Mouse (Mus musculus) forebrain, embryonic 12.5 days (tissue): ENCODE measurements around the gene Lrriq4. TPM values are rescaled to one million over a fixed set of nuclear protein-coding genes. Genes with fewer than 3 reads are reported as not detected.

Experiments used
- polyA plus RNA-seq: library from polyadenylated mRNA; unstranded; fragments of >200 nt; fragmentation: Nextera tagmentation; extraction: Ambion mirVana; gene quantifications from 2 replicates; pipeline ENCODE4 v1.2.1, GENCODE M21; 2016

The Lrriq4 gene
- polyA plus RNA-seq, 1 experiment from 2014 or later: not detected

Other genes starting within 250 kb of the Lrriq4 start
- gene Mecom, start 96.5 kb upstream of the Lrriq4 start, polyA plus RNA-seq: 12.1 and 12.2 TPM in 2 replicates
- gene Actrt3, start 44.6 kb upstream of the Lrriq4 start, polyA plus RNA-seq: not detected in 2 replicates
- 35.1 and 38.1 TPM in 2 replicates for gene Mynn, start 42.4 kb upstream of the Lrriq4 start, polyA plus RNA-seq
- gene Lrrc34, start 3.4 kb downstream of the Lrriq4 start, polyA plus RNA-seq: 1.5 and 1.9 TPM in 2 replicates
- not detected in 2 replicates for gene Lrrc31, start 55.3 kb downstream of the Lrriq4 start, polyA plus RNA-seq
- not detected in 2 replicates for gene Samd7, start 101.8 kb downstream of the Lrriq4 start, polyA plus RNA-seq
- gene Sec62, start 148.4 kb downstream of the Lrriq4 start, polyA plus RNA-seq: 80.9 and 86.9 TPM in 2 replicates
- gene Gpr160, start 211.4 kb downstream of the Lrriq4 start, polyA plus RNA-seq: 0.46 and 0.78 TPM in 2 replicates